Mouse (Mus musculus): ENCODE data around the gene Wbp4. TPM values are rescaled to one million over a fixed set of nuclear protein-coding genes. Genes with fewer than 3 reads are reported as not detected.

Wbp4 gene
- polyA plus RNA-seq, 2 experiments, result 22.6 to 44.1 TPM

DNA sequence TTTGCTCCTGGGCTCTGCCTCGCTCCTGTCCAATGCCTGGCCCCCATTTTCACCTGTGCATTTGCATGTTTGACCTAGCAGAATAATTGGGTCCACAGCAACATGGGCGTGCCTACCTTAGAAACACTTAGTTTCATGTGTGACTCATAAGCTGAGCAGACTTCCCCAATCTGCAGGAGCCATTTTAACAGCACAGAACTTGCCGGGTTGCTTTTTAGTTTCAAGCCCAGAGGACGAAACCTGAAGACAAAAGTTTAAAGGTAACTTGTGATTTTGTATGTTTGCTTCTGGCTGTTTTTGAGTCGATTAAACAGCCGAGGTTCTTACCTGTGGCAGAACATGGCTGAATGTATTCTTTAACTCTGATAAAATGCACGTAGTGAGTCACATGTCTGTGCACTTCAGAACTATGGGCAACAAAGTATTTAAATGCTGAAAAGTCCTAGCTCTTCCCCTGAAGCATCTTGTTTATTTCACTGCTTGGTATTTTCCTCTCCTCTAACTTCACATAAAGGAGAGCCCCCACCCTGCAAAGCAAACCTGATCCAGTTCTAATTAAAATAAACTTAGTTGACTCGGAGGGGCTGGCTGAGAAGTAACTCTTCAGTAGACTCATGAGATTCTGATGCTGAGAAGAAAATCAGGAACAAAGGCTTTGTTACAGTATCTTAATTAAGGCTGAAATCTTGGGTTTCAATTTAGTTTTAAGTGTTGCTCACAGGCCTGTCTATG is 34.4 kb upstream of the Wbp4 start:
- ATAC-seq (ENCODE audit: low FRiP score, low read depth), result no peak
- H3K36me3 ChIP-seq (ENCODE audit: control insufficient read depth, insufficient read depth, low read length), result no peaks in the 10 kb centered on the region
- 48% methylated on average over 8 of the region's 8 CpGs for WGBS

DNA sequence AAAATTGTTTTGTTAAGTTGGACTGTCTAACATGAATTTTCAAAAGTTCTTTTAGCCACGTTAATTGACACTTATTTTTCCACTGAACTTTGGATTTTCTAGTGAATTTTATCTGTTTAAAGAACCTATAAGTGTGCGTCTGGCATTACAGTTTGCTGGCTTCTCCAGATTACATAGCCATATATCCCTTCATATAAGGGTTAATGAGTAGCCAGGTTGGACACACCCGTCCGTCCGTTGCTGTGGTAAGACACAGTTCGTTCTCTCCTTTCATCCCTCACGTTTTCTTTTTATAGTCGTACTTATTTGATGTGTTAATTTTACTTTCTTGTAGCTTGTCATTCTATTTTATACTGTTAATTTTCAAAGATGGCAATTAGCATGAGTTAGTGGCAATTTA is 33.8 kb upstream of the Wbp4 start:
- ATAC-seq (ENCODE audit: low FRiP score, low read depth), result no peak
- no peak overlapping the region for H3K9ac ChIP-seq (ENCODE audit: low read depth, low read length, severe bottlenecking)
- WGBS, result 60% methylated on average over 8 of the region's 8 CpGs
- DNase-seq (ENCODE audit: low spot score), result no peak
- no peaks in the 10 kb centered on the region for H3K9me3 ChIP-seq (ENCODE audit: control insufficient read depth, low read length)
- H3K4me1 ChIP-seq (ENCODE audit: control insufficient read depth, insufficient read depth, low read length), result peaks cover 4% of the 10 kb centered on the region
- H3K27ac ChIP-seq (replicated peaks; ENCODE audit: low read depth, low read length), result no peak overlapping the region
- no peak overlapping the region for H3K4me2 ChIP-seq (replicated peaks; ENCODE audit: low read depth, low read length, severe bottlenecking)
- no peak for TF ChIP-seq POLR2A (IDR thresholded peaks at IDR 0.05; ENCODE audit: borderline replicate concordance, extremely low read depth, insufficient read depth, insufficient read length)
- no peaks in the 10 kb centered on the region for H3K36me3 ChIP-seq (ENCODE audit: control insufficient read depth, insufficient read depth, low read length)
- no peaks in the 10 kb centered on the region for H3K27me3 ChIP-seq (ENCODE audit: control insufficient read depth, insufficient read depth, low read length)
- no peak overlapping the region for H3K4me3 ChIP-seq (replicated peaks; ENCODE audit: low read length)

More for the DNA sequence above, 34.4 kb upstream of the Wbp4 start:
- Histone ChIP-seq H3K4me2 (replicated peaks; ENCODE audit: low read depth, low read length, severe bottlenecking) (0 out of 2 replicates have a peak overlapping the region, but pooled peaks have one; percentile 11), H3K4me3 (replicated peaks; ENCODE audit: low read length) (no peak overlapping the region), H3K27ac (replicated peaks; ENCODE audit: low read depth, low read length) (no peak overlapping the region), H3K9ac (ENCODE audit: low read depth, low read length, severe bottlenecking) (no peak overlapping the region), H3K9me3 (ENCODE audit: control insufficient read depth, low read length) (no peaks in the 10 kb centered on the region), H3K27me3 (ENCODE audit: control insufficient read depth, insufficient read depth, low read length) (no peaks in the 10 kb centered on the region), H3K4me1 (ENCODE audit: control insufficient read depth, insufficient read depth, low read length) (peaks cover 4% of the 10 kb centered on the region)
- peak; percentile 22 for DNase-seq (ENCODE audit: low spot score)
- no peak for TF ChIP-seq POLR2A (IDR thresholded peaks at IDR 0.05; ENCODE audit: borderline replicate concordance, extremely low read depth, insufficient read depth, insufficient read length)

DNA sequence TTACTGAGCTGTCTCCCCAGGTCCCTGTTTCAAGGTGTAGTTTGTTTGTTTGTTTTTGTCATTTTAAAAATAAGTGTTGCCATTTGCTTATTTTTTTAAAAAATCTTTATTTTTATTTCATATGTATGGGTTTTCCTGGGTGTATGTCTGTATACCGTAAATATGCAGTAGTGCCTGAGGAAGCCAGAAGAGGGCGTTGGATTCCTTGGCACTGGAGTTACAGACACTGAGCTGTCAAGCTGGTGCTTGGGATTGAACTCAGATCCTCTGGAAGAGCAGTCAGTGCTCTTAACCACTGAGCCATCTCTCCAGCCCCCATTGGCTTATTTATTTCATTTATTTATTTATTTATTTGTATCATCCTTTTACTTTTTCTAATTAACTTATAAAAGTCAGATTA is 32.6 kb upstream of the Wbp4 start:
- H3K27me3 ChIP-seq (ENCODE audit: control insufficient read depth, insufficient read depth, low read length), result no peaks in the 10 kb centered on the region
- ATAC-seq (ENCODE audit: low FRiP score, low read depth) (no peak), DNase-seq (ENCODE audit: low spot score) (no peak)
- H3K4me2 ChIP-seq (replicated peaks; ENCODE audit: low read depth, low read length, severe bottlenecking), result no peak overlapping the region
- 70% methylated on average over 2 of the region's 2 CpGs for WGBS
- H3K27ac ChIP-seq (replicated peaks; ENCODE audit: low read depth, low read length), result no peak overlapping the region
- no peak overlapping the region for H3K9ac ChIP-seq (ENCODE audit: low read depth, low read length, severe bottlenecking)
- H3K9me3 ChIP-seq (ENCODE audit: control insufficient read depth, low read length), result no peaks in the 10 kb centered on the region
- no peak for TF ChIP-seq POLR2A (IDR thresholded peaks at IDR 0.05; ENCODE audit: borderline replicate concordance, extremely low read depth, insufficient read depth, insufficient read length)
- no peak overlapping the region for H3K4me3 ChIP-seq (replicated peaks; ENCODE audit: low read length)
- no peaks in the 10 kb centered on the region for H3K36me3 ChIP-seq (ENCODE audit: control insufficient read depth, insufficient read depth, low read length)
- H3K4me1 ChIP-seq (ENCODE audit: control insufficient read depth, insufficient read depth, low read length), result no peaks in the 10 kb centered on the region; the same call in 1 of the 2 replicates

DNA sequence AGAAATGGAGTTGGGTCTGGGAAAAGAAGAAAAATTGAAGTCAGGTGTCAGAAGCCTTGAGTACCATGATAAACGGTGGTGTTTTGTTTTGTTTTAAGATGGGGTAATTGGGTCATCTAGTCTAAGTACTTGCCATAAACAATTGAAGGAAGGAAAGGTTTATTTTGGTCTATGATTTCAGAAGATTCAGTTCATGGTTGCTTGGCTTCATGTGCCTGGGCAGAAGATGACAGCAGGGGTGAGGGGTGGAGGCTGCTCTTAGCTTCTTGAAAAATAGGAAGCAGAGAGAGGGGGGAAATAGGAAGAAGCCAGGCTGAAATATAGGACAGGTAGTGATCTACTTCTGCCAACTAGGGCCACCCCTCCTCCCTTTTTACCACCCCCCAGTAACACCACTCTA is 30.2 kb upstream of the Wbp4 start:
- Histone ChIP-seq H3K4me3 (replicated peaks; ENCODE audit: low read length) (no peak overlapping the region), H3K4me1 (ENCODE audit: control insufficient read depth, insufficient read depth, low read length) (peaks cover 5% of the 10 kb centered on the region; the same call in 1 of the 2 replicates), H3K27me3 (ENCODE audit: control insufficient read depth, insufficient read depth, low read length) (no peaks in the 10 kb centered on the region), H3K9ac (ENCODE audit: low read depth, low read length, severe bottlenecking) (no peak overlapping the region), H3K4me2 (replicated peaks; ENCODE audit: low read depth, low read length, severe bottlenecking) (no peak overlapping the region), H3K9me3 (ENCODE audit: control insufficient read depth, low read length) (no peaks in the 10 kb centered on the region), H3K36me3 (ENCODE audit: control insufficient read depth, insufficient read depth, low read length) (no peaks in the 10 kb centered on the region), H3K27ac (replicated peaks; ENCODE audit: low read depth, low read length) (no peak overlapping the region)
- DNase-seq (ENCODE audit: low spot score) (no peak), ATAC-seq (ENCODE audit: low FRiP score, low read depth) (no peak)
- 69% methylated on average over 1 of the region's 1 CpGs for WGBS
- TF ChIP-seq POLR2A (IDR thresholded peaks at IDR 0.05; ENCODE audit: borderline replicate concordance, extremely low read depth, insufficient read depth, insufficient read length), result no peak

DNA sequence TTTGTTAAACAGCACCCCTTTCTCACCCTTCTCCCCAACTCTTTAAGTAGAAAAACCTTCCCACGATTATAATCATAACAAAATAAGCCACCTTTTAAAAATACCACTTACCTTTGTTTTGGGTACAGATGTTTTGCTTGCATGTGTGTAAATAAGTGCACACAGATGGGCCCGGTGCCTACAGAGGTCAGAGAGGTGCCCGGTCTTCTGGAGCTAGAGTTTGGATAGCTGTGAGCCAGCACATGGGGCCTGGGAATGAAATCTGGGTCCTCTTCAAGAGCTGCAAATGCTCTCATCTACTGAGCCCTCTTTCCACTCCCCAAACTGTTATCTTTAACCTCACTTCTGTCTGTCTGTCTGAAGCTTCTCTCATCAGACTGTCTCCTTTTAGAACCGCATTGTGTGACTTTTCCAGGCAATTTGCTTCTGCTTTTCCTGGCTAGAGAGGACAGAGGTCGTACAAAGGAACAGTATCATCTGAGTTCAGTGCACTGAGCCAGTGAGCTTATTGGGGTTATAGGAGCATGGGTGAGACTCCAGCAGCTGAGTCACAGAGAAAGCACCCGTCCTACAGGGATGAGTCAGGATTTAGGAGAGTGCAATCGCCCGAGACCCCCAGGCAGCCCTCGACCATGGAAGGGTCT is 27.5 kb upstream of the Wbp4 start:
- H3K27me3 ChIP-seq (ENCODE audit: control insufficient read depth, insufficient read depth, low read length), result no peaks in the 10 kb centered on the region
- no peaks in the 10 kb centered on the region for H3K36me3 ChIP-seq (ENCODE audit: control insufficient read depth, insufficient read depth, low read length)
- no peaks in the 10 kb centered on the region for H3K9me3 ChIP-seq (ENCODE audit: control insufficient read depth, low read length)
- H3K4me1 ChIP-seq (ENCODE audit: control insufficient read depth, insufficient read depth, low read length), result 0 out of 2 replicates have a peak, but pooled peaks cover 5% of the 10 kb centered on the region
- H3K4me2 ChIP-seq (replicated peaks; ENCODE audit: low read depth, low read length, severe bottlenecking), result no peak overlapping the region
- H3K9ac ChIP-seq (ENCODE audit: low read depth, low read length, severe bottlenecking), result no peak overlapping the region
- no peak overlapping the region for H3K4me3 ChIP-seq (replicated peaks; ENCODE audit: low read length)
- TF ChIP-seq POLR2A (IDR thresholded peaks at IDR 0.05; ENCODE audit: borderline replicate concordance, extremely low read depth, insufficient read depth, insufficient read length), result no peak
- DNase-seq (ENCODE audit: low spot score) (no peak), ATAC-seq (ENCODE audit: low FRiP score, low read depth) (no peak)
- 78% methylated on average over 9 of the region's 9 CpGs for WGBS
- H3K27ac ChIP-seq (replicated peaks; ENCODE audit: low read depth, low read length), result no peak overlapping the region

Data from limb, embryonic 14.5 days (tissue).